Mouse (Mus musculus) cerebellum, postnatal 14 days (tissue): ENCODE data around the gene Casr.

ENCODE experiments used
- DNase-seq, 2 experiments: peaks; one replicate each; pipeline ENCODE4 v3.0.0; 2021; ENCODE audit warnings: mixed read lengths in 2 of 2

The Casr gene

DNA sequence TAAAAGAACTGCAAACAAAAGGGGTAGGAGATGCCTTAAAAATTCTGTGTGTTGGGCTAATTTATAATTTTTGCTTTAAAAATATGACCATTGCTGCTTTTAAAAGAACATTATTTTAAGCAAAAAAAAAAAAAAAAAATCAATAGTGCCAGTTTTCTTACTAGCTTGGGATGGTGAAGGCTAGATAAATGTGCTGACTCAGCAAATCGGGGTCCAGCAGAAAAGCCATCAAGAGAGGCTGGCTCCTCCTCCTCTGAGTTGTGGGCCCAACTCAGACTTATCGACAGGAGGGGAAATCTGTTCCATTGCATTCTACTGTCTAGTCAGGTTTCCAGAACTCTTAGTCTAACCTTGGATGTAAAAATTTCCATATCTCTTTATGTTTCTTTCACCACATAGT is 45.6 kb downstream of the Casr start:
- no peak for DNase-seq

DNA sequence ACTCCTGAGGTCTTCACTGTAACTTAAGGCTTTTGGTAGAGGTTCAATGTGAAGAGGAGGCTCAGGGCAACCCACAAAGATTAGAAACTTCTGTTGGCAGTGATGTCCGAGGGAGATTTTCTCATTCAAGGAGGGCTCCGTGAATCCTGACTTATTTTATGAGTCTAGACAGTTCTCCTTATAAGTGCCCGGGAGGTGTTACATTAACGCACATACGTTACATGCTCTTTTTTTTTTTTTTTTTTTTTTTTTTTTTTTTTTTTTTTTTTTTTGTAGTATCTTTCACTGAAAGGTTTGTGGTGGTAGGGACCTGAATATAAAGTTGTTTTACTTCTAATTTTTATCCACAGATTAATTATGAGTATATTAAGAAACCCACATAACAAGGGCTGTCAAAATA is 54.6 kb downstream of the Casr start:
- no peak for DNase-seq

DNA sequence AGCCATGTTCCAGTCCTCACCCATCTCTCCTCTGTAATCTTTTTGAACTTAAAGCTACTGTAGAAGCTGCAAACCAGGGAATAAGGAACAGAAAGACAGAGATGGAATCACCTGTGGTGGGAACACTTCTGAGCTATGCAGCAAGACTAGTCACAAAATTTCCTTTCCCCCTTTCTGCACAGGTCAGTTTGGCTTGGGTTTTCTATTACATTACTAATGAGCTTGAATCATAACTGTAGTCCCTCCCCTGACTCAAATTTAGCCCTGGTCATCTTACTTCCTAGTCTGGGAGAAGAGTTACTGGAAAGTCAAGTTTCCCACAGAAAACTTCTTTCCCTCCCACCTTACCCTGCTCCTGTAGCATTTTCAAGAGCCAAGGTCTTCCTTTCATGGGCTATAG is 55.1 kb downstream of the Casr start:
- no peak for DNase-seq

DNA sequence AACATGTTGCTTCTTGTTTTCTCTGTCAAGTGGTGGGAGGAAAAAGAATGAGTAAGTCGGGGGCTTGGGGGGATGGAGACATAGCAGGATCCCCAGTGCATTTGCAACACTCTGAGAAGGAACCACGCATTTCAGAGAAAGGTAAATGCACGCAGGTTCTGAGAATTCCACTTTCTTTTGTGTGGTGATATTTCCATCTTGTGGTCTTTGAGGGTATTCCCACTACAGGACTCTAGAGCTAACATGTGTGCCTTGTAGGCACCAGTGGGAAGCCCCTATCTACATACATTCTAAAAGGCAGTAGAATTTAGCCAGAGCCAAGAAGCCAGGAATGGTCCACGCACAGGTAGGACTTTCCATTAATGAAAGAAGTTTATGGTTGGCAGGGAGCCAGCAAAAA is 56.0 kb downstream of the Casr start:
- no peak for DNase-seq

DNA sequence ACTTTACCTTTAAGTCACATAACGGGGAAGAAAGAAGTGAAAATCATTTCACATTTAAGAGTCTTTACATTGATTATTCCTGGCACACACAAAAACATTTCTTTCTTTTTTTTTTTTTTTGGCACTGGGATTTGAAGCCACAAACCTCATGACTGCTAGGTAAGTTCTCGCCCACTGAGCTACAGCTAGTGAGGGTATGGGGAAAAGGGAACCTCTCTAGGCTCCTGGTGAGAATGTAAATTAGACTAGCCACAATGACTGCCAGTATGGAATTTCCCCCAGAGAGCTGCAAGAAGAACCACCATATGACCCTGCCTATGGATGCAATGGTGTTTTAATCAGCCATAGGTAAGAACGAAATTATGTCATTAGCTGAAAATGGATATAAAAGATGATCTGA is 56.8 kb downstream of the Casr start:
- no peak for DNase-seq

DNA sequence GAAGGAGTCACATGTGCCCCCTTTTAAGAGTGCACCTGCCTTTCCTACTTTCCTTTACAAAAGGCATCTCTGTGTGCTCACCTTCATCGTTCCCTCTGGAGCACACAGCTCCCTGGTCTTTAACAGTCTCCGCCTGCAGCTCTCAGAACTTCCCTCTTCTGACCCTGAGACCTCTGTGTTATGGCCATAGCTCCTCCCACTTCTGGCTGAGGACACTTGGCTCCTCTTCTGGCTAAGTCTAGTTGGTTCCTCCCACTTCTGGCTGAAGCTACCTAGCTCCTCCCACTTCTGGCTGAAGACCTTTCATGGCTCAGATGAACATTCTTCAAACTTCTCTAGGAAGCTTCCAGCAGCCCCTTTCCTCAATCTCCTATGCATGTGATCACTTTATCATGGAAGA is 59.7 kb downstream of the Casr start:
- no peak for DNase-seq

DNA sequence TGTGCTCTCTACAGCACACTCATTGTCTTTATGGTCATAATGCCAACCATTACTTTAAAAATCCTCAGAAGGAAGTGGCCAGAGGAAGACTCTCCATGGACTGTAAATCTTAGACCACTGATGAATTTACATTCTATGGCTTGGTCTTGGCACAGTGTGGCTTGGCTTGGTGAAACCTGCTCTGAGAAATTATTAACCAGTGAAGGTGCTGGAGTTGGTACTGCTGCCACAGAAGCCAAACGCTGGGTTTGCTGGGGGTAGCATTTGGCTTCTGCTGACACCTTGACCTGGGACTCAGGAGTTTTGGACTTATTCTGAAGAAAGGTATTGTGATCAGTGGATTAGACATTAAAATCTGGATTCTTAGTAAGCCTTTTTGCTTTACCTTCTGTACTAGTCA is 69.5 kb downstream of the Casr start:
- no peak for DNase-seq

DNA sequence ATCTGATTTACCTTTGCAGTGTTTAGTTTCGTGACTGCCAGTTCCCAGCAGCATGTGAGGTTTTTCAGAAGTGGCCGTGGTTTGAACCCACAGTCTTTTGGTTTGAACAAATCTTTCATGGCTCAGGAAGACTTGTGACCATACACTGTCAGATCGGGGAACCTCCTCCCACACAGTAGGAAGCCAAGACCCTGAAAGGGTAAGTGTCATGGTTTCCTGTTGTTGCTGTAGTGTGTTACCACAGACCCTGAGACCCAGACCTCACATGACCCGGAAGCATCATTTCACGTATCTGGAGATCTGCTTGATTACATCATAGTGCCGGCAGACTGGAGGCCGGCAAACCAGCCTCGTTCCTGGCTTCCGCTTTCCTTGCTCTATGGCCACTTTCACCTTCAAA is 85.1 kb downstream of the Casr start:
- DNase-seq = no peak

DNA sequence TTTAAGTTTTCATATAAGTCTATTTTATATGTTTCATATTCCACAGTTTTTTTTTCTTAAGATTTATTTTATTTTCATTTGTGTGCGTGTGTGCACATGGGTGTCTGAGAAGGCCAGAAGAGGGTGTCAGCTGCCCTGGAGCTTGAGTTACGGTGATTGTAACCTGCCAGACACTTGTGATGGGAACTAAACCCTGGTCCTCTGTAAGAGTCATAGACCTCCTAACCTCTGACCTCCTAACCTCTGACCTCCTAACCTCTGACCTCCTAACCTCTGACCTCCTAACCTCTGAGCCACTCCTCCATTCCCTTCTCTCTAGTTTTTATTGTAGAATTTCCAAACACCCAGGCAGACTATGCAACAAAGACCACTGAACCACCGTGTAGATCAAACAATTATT is 86.4 kb downstream of the Casr start:
- no peak for DNase-seq

DNA sequence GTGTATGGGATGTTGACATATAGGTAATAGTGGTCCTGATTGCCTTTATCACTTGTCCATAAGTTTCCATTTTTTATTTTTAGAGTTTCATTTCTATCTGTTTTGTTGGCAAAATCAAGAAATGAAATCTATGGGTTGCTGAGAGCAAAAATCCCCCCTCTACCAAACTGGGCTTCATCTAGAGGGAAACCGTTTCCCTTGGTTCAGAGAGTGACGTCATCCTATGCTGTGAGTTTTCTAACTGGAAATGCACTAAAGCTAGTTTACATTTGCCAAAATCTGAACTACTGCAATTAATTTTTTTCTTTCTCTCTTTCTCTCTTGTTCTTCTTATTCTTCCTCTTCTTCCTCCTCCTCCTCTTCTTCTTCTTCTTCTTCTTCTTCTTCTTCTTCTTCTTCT is 87.1 kb downstream of the Casr start:
- no peak for DNase-seq

DNA sequence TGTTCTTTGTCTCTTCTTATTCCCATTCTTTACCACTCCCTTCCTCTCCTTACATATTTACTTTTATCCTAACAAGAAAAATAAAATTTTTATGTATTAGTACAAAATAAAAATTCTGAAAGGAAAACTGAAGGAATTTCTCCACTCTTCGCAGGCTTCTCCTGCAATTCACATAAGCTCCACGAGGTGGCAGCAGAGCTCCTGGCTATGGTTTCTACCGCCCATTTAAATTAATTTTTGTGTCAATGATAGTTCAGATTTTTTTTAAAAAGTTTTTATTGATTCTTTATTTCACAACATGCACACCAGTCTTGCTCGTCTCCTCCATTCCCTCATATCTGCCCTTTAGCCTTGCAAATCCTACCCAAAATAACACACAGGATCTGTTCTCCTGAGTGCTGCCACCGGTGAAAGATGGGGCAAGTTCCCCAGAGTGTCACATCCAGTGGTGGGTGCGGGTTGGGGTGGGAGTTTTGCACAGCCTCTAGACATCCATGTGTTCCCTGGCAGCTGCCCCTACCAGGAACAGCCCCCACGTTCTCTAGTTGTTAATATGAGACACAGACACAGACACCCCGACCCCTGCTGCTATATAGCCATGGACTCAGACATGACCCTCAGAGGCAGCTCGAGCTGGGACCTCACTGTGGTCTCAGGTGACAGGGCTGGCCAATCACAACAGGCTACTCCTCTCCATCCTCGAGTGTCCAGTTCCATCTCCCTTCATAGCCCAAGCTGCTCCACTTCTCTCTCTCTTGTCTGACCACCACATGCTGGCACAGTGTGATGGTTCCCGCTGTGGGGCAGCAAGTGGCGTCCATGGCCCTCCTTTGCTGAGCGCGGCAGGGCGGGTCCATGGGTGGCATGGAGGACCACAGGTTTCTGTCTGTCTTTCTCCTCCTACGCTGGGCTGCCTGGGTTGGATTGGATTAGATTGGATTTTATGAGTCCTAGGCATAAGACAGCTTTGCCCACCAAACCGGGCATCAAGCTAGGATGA is 88.4 kb downstream of the Casr start:
- peak; percentile 55 to 61 for DNase-seq

DNA sequence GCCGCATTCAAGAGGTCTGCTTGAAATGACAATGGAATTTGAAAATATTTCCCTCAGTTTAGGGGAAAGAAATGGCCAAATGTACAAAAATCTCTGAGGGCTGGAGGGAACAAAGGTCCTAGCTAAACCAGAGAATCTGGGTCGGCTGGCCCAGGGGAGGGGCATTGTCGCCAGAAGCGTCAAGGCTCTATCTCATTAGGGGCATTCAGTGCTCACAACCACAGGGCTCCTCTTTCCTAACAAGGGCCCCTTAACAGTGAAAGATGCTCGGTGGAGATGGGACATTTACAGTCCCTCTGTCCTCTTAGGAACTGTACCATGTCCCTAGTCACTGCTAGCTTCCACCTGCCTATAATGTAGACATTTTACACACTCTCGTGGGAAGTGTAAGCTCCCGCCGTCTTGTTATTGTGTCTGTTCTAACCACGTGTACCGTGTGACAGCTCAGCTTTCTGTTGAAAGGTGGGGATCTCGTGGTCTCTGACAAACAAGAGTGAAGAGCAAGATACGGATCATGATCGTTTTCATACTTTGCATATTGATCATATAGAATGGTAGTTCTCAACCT is 90.8 kb downstream of the Casr start:
- DNase-seq = no peak

DNA sequence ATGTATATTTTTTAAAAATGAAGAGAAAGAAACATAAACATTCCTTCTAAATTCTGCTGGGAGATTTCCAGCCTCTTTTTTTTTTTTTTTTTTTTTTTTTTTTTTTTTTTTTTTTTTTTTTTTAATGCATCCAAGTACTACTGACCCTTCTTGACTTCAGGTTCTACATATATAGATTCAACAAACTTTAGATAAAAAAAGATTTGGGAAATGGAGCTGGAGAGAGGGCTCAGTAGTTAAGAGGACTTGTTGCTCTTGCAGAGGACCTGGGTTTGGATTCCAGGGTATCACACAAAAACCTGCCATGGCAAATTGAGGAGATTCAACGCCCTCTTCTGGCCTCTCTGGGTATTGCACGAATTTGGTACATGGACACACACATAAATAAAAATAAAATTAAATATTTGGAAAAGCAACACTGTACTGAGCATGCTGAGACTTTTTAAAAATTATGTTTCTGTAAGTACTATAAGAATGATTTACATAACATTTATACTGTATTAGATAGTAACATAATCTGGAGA is 91.9 kb downstream of the Casr start:
- peak; percentile 6 to 36 for DNase-seq

DNA sequence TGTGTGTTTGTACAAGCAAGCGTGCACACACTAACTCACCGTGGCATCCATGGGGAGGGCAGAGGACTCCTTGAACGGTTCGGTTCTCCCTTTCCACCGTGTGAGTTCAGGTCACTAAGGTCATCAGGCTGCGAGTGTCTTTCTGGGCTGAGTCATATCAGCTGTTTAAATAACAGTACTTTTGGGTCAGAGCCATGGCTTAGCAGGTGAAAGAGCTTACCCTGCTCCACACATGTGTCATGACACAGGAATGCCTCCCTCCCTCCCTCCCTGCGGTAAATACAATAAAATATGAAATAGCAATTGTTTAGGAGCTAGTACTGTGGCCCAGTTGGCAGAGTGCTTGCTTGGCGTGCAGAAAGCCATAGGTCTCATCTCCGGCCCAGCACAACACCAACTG is 92.6 kb downstream of the Casr start:
- DNase-seq = no peak

DNA sequence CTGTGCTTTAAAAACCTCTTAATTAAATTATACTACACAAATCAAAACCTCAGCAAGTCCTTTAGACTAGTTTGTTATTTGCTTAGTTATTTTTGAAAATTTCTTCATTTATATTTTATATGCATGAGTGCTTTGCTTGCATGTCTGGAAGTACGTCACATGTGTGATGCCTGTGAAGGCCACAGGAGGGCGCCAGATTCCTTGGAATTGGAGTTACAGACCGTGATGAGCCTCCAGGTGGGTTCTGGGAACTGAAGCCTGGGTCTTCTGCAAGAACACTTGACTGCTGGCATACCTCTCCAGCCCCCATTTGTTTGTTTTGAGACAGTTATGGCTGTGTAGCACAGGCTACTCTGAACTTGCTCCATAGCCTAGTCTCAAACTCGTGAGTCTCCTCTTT is 93.1 kb downstream of the Casr start:
- peak; percentile 6 to 14 for DNase-seq

DNA sequence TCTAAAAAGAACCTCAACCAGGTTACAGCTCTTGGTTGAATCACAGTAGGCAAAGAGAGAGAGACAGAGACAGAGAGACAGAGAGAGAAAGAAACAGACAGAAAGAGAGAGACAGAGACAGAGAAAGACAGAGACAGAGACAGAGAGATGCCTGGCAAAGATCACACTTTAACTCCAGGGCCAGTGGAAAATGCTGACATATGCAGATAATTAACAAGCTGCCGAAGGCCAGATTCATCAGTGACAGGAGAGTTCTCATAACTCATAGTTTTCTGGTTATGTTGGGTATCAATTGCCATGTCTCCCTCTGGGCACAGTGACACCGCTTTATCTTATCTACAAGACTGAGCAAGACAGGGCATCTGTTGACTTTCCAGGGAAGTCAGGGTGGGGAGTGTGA is 94.0 kb downstream of the Casr start:
- DNase-seq = no peak

DNA sequence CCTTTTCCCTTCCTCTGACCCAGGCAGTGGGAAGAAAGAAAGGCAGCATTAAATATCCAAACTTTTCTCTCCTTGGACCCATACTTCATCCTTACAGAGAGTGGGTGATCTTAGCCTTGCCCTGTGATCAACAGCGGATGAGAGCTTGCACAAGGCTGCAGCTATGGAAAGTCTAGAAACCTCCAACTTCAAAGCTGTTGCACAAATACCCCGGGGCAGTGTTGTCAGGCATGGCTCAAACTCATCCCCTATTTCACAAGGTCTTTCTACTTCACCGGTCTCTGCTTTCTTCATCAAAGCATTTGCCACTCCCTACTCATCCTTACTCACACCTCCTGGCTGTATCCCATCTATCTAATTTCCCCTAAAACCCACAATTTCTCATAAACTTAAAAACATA is 96.5 kb downstream of the Casr start:
- no peak for DNase-seq

DNA sequence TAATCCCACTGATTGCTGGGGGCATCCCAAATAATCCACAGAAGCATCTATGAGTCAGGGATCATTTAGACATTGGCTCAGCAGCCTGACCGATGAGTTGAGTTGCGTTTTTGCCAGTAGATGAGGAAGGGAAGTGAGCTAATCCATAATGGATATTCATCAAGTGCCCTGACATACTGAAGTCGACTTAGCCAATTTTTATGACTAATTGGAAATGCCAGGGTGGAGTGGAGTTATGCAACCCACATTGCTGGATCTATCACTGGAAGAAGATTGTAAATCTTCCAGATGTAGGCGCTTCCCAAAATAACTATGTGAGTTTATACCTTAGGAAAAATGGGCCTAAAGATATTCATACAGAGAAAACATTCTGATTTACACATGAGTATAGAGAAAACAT is 97.9 kb downstream of the Casr start:
- no peak for DNase-seq

DNA sequence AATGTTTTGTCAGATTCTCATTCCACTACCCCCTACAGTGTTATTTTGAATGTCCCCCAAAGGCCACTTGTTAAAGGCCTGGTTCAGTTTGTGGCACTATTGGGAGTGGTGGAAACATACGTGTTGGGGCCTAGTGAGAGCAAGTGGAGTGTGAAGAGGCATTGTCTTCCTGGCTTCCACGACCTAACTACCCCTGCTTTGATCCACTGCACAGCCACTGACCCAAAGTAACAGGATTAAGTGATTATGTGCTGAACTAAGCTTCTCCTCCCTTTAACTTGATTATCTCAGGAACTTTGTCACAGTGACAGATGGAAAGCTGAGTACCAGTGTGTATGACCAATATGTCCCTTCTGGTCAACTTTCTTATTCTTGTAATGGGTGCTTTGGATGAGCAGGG is 101.5 kb downstream of the Casr start:
- no peak for DNase-seq

DNA sequence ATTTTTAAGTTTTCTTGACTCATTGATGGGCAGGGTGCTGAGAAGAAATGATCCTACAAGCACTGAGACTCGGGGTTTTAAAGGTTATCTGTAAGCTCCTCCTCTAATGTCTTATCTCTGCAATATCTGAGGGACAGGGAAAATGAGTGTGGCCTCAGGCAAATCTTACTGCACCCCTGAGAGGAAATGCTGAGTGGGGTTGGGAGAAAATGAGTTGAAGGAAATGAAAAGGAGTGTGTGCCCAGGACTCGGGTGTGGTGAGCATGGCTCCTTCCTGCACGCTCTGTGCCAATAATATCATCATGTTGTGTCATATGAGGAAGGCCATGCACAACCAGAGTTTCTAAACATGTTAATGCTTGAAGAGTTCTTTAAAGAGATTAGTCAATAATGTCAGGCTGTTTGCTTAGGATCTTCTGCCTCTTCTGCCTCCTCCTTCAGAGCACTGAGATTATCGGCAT is 106.6 kb downstream of the Casr start, which contains the start of gene Stfa3:
TSS of gene Stfa3 (minus strand) at position 51 of the 461 bp plus-strand sequence.
- DNase-seq = no peak
